Mouse (Mus musculus) c-Kit-negative CD71-positive TER-119-positive erythroid progenitor cells, embryonic 14.5 days (primary cell): Measurements from ENCODE around the gene Fos.

ENCODE experiments used
- DNase-seq: peaks from one replicate; pipeline ENCODE4 v3.0.0-alpha.2; 2013; ENCODE audit warnings: low read depth, low spot score

Gene Fos

GRCm38 (mm10) chr12:85473481-85474297 lies at the start of gene Fos:
Fos (plus strand) TSS chr12:85473890.
- DNase-seq: peak; percentile 79

DNA sequence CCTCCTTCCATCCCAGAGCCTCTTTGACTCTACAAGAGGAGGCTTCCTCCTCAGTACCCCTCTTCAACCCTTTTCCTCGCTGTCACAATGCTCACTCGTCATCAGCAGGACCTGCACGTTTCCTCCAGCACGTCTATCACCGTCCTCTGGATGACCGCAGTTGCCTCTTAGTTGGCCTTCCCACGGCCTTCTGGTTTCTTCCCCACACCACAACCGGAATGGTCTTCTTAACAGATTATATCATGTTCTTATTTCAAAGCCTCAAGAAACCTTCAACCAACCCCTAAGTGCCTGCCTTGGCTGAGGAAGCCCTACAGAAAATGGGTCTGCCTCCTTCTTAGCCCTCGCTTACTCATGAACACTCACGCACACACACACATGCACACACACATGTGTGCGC lies 48.0 kb upstream of the Fos start:
- no peak for DNase-seq

DNA sequence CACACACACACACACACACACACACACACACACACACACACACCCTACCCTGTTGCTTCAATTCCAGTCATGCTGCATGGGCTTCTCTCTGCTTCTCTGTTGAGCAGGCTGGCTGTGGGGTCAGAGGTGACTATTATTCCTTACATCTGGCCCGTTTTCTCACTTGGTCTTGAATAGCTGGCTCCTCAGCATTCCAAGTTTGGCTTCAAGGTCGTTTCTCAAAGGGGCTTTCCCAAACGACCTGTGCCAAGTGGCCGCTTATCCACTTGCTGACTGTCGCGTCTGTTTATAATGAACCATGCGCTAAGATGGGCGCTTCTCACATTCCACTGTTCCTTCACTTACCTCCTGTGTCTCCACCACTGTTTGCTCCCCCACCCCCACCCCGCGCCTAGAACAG lies 47.6 kb upstream of the Fos start:
- no peak for DNase-seq

DNA sequence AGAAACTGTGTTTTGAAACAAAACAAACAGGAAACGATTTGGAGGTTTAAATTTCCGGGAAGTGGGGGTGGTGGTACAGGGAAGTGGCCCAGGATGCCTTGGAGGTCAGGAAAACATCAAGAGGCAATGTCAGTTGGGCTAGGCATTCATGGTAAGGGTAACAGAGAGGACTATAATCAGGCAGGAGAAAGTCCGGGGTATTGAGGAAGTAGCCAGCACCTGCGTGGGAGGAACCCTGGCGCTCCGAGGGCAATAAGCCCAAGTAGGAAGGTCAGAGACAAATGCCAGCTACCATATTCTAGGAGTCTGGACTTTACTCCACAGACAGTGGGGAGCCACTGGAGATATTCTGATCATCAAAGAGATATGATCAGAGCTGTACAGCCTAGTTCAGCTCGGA lies 45.9 kb upstream of the Fos start:
- DNase-seq: no peak

DNA sequence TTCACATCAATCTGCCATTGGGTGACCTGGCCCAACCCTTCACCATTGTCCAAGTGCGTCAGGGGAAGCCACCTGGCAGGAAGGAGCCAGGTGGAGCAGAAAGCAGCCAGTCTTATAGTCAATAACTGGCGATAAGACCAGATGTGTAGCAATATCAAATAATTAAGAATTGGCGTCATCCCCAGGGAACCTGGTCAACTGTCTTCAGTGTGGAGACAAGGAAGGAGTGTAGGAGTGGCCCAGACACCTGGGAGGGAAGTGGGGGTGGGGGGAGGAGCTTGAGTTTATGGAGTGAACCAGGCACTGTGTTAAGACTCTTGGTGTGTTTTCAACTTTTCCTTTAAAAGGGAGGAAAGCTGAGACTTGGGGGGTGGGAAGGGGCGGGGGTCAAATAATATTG lies 43.7 kb upstream of the Fos start:
- no peak for DNase-seq

GRCm38 (mm10) chr12:85430434-85430833 lies 43.3 kb upstream of the Fos start:
- no peak for DNase-seq

- no peak for DNase-seq
Measured at GRCm38 (mm10) chr12:85433850-85434249, 39.8 kb upstream of the Fos start.

DNA sequence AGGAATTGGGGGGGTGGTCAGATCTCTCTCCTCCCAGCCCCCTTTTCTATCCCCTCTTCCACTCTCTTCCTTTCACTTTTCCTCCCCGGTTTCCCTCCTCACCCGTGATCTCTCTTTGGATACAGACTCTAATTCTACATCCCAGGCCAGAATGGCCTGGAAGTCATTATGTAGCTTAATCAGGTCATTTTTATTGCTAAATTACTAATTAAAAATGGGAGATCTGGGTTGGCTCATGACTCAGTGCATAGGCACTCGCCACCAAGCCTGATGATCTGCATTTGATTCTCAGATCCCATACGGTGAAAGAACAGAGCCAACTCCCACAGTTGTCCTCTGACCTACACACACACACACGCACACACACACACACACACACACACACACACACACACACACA lies 39.2 kb upstream of the Fos start:
- DNase-seq: no peak

DNA sequence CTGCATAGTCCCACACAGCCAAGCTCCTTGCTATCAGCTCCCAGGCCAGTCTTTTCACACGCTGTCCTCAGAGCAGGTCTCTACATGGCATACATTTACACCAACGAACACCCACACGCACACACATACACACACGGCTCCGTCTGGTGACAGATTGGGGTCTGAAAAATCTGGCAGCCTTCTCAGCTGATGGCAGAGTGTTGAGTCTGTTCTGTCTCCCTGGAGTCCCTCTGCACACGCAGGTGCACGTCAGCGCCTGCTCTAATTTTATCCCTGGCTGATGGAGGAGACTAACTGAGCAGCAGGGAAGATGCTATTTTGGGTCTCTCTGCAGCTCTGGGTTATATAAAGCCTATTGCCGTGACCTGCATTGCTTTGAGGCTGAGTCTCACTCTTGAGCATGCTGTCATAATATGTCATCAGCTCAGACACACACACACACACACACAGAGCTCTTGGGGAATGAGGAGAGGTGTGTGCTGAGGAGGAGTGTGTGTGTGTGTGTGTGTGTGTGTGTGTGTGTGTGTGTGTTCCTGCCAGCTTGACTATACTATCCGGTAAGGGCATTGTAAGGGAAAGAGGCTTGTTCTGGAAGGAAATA lies 37.6 kb upstream of the Fos start:
- DNase-seq: no peak

- no peak for DNase-seq
Measured at GRCm38 (mm10) chr12:85437172-85437876, 36.4 kb upstream of the Fos start.

DNA sequence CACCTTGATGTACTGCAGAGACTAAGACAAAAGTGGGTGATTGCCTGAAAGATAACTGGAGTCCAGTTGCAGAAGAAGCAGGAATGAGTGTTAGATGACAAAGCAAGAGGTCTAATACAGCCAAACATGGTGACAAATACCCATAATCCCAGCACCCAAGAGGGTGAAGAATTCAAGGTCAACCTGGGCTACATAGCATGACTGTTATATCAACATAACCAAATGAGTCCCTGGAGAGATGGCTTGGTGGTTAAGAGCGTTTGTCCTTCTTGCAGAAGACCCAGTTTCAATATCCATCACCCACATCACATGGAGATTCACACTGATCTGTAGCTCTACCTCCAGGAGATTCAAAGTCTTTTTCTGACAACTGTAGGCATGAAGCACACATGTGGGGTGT lies 30.2 kb upstream of the Fos start:
- DNase-seq: no peak

- no peak for DNase-seq
Measured at GRCm38 (mm10) chr12:85444646-85445045, 29.0 kb upstream of the Fos start.

- DNase-seq: no peak
Measured at GRCm38 (mm10) chr12:85447009-85447408, 26.7 kb upstream of the Fos start.

- no peak for DNase-seq
Measured at GRCm38 (mm10) chr12:85447490-85447889, 26.2 kb upstream of the Fos start.

DNA sequence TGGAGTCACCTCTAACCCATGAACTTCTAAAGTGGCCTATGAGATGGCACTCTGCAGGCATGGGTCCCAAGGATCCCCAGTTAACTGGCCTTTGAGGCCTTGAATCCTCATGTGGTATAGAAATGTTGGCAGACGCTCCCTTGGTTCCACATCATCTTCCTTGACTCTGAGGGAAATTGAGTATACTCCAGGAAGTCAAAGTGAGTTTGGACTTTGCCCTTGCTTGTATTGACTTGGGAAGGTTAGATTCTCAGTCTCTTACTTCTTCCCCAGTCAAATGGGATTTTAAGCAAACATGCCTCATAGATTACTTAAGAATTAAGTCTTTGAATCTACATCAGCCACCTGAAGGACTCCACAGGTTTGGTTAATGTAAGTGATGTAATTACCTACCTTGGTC lies 24.2 kb upstream of the Fos start:
- DNase-seq: no peak

DNA sequence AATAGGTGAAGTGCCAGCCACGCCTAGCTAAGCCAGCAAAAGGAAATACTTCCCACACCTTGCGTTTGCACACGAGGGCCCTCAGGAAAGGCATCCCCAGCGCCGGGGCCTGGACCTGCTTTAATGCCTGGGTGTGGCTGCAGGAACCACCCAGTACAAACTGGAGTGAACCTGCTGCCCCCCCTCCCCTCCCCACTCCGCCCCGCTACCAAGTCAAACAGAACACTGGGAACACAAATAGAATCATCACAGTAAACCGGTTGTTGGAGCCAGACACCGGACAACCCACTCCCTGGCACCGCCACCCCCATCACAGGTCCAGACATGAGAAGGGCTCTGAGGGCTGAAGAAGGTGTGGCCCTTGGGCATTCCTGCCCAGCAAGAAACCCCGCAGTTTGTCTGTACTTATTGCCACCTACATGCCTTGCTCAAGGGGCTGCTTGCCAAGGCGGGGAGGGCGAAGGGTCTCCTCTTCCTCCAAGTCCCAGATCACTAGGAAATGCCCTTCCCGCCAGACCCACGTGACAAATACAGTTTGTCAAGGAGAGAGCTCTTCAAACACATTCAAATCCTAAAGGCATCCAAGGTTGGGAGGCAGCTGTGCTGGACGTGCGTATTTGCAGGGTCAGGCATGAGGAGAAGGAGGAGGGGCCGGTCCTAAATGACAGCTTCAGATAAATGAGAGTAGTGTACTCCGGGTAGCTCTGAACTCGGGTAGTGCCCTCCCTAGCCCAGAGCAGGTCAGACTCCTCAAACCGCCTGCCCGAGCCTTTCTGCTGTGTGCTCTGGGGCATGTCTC lies 21.8 kb upstream of the Fos start:
- DNase-seq: no peak

- DNase-seq: peak; percentile 91
Measured at GRCm38 (mm10) chr12:85455065-85456058, 18.3 kb upstream of the Fos start.

DNA sequence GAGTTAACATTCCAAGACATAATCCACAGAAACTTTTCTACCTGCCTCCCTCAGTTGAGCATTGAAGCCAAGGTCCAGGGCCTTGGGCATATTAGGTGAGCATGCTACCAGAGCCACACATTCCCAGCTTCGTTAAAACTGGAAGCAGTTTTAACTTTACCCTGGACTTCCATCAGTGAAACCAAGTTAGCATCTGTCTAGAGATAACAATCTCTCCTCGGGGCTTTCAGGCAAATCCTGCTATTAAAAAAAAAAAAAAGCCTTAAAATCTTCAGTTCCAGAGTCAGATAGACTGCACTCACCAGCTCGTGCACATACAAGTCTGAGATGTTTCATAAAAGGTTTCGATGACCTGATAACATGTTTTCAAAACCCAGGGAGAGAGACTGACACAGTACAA lies 17.4 kb upstream of the Fos start:
- DNase-seq: no peak

DNA sequence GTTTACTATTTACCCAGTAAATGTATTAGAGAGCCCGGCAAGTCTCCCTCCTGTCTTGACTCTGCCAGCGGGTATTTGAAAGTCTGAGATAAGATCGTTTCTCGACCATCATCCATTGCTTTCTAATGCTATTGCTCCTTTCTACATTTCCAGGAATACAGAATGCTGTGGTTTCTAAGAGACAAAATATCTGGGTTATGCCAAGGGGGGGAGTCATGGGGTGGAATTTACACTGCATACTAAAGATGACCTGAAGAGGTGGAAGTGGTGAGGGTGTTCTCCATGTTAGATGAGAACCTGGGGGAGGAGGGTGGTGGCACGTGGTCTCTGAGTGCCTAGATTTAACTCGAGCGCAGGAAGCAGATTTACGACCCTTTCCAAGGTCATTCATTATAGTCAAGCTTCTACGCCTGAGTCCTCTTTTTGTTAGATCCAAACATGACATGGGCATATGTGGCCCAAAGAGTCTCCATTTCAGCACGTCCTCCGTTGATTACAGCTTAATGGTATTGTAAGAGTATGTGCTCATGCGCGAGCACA lies 16.7 kb upstream of the Fos start:
- no peak for DNase-seq

- DNase-seq: no peak
Measured at GRCm38 (mm10) chr12:85459820-85460219, 13.9 kb upstream of the Fos start.
